Mouse (Mus musculus) ES-E14 (cell line): ENCODE measurements around the gene 9030025P20Rik. TPM values are rescaled to one million over a fixed set of nuclear protein-coding genes. Genes with fewer than 3 reads are reported as not detected.
"Not testable (repeated sequence)": the region's sequence is repeated elsewhere in the genome, so short reads cannot be mapped to it uniquely, and the experiment has no call there.

ENCODE experiments used
- DNase-seq: peaks from one replicate; pipeline ENCODE4 v3.0.0-alpha.2; 2013; ENCODE audit warnings: low read depth, low spot score
- H3K27ac ChIP-seq: 2 replicates; pipeline ENCODE4 v1.5.1; 2012; ENCODE audit warnings: low read depth, mild to moderate bottlenecking, low read length, moderate library complexity, mixed read lengths; ENCODE audit not compliant: poor library complexity, insufficient read depth, severe bottlenecking
- H3K36me3 ChIP-seq: 2 replicates; pipeline ENCODE4 v1.6.1; 2012; ENCODE audit warnings: mild to moderate bottlenecking, low read length, moderate library complexity, mixed read lengths; ENCODE audit not compliant: control insufficient read depth, poor library complexity, insufficient read depth, severe bottlenecking
- H3K4me1 ChIP-seq, 2 experiments: fragments of 150-350 bp in 1 of 2; sonication (generic) in 1 of 2; 2 replicates each; pipeline ENCODE4 v1.6.1; 2012; ENCODE audit warnings: low read length in 2 of 2, mild to moderate bottlenecking in 1 of 2, mixed read lengths in 1 of 2; ENCODE audit not compliant: control insufficient read depth in 2 of 2, insufficient read depth in 2 of 2, poor library complexity in 1 of 2
- H3K4me3 ChIP-seq, 2 experiments: fragments of 150-350 bp in 1 of 2; sonication (generic) in 1 of 2; 2 replicates each; pipeline ENCODE4 v1.5.1; 2012; ENCODE audit warnings: low read length in 2 of 2, low read depth in 1 of 2, mild to moderate bottlenecking in 1 of 2, mixed read lengths in 1 of 2; ENCODE audit not compliant: insufficient read depth in 1 of 2, poor library complexity in 1 of 2, severe bottlenecking in 1 of 2
- H3K9ac ChIP-seq: 2 replicates; pipeline ENCODE4 v1.6.1; 2012; ENCODE audit warnings: low read depth, mild to moderate bottlenecking, low read length, mixed read lengths; ENCODE audit not compliant: poor library complexity, insufficient read depth, severe bottlenecking
- H3K9me3 ChIP-seq: fragments of 150-350 bp; sonication (generic); 2 replicates; pipeline ENCODE4 v1.6.1; 2012; ENCODE audit warnings: low read depth, mild to moderate bottlenecking, low read length; ENCODE audit not compliant: control insufficient read depth, insufficient read depth
- in situ Hi-C, 2 experiments: fragments of 600-800 bp; cut with MboI; formaldehyde crosslinking; loops; one replicate each; pipeline ENCODE4 v1.15.1; 2025; ENCODE audit warnings: low sequenced_read_pairs in 2 of 2, inconsistent platforms in 1 of 2; ENCODE audit not compliant: unreplicated experiment in 2 of 2
- total RNA-seq: library from RNA; depleted of rRNA; stranded (reverse); fragments of 300-350 nt; gene quantifications from 2 replicates; pipeline ENCODE4 v1.2.3, GENCODE M21; 2012; rRNA removed

9030025P20Rik gene
- total RNA-seq, 1 experiment: 41.3 TPM

DNA sequence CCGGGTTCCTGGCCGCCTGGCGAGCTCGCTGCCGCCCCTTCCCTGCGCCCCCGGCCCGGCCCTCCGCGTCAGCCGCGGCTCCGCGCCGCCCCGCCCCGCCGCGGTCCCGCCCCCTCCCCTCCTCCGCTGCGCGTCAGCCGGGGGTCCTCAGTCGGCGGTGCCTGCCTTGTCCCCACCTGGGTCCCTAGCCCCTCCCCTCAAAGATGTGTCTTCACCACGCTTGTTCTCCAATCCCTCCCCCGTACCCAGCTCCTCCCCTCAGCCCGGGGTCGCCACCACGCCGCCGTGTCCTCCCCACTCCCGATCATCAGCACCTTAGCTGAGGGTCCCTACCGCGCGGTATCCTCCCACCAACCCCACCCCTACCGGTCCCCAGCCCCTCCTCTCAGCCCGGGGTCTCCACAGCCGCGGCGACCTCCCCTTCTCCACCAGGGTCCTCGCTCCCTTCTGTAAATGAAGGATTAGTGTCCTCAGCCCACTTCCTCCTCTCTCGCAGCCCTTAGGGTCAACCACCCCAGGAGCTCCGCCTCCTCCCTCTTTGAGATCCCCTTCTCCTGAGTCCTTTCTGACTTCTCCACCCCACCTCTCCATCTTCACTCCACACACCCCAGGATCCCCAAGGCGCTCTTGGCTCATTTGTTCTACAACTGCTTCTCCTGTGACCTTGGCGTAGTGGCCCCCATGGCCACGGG is 46.4 kb downstream of the 9030025P20Rik start:
- H3K36me3 ChIP-seq, in situ Hi-C loops, H3K9ac ChIP-seq, H3K9me3 ChIP-seq, H3K4me1 ChIP-seq, H3K4me3 ChIP-seq, H3K27ac ChIP-seq, DNase-seq: not testable (repeated sequence)

DNA sequence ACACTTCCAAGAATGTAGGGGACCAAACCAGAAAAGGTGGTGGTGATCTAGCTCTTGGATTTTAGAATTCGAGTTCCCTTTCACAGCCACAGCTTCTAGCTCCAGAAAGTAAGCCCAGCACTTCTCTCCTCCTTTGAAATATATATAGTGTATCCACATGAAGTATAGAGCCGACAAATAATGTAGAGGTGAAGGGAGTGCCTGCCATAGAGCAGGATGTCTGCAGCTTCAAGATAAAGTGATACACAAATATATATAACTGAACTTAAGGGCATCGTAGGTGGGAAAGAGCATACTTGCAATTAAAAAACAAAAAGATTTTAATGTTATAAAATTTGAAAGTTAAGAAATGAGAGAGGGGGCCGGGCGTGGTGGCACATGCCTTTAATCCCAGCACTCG is 47.2 kb downstream of the 9030025P20Rik start:
- in situ Hi-C loops, H3K4me3 ChIP-seq, H3K4me1 ChIP-seq, H3K9me3 ChIP-seq, DNase-seq, H3K9ac ChIP-seq, H3K36me3 ChIP-seq, H3K27ac ChIP-seq: not testable (repeated sequence)

DNA sequence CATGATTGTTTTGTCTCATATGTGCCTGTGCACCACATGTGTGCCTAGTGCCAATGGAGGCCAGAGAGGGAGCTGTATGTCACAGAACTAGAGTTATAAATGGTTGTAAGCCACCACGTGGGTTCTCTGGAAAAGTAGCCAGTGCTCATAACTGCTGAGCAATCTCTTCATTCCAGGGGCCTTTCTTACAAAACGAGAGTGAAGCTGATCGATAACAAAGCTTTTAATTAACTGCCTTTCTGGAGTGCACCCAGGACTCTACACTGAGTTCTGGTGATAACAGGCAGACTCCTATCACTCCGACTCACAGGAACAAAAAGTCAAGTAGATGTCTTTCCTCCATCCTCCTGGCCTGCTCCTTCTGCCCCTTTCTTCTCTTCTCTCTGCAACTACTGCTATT is 53.1 kb downstream of the 9030025P20Rik start:
- in situ Hi-C loops, H3K27ac ChIP-seq, H3K4me1 ChIP-seq, H3K9ac ChIP-seq, H3K9me3 ChIP-seq, H3K36me3 ChIP-seq, H3K4me3 ChIP-seq, DNase-seq: not testable (repeated sequence)

DNA sequence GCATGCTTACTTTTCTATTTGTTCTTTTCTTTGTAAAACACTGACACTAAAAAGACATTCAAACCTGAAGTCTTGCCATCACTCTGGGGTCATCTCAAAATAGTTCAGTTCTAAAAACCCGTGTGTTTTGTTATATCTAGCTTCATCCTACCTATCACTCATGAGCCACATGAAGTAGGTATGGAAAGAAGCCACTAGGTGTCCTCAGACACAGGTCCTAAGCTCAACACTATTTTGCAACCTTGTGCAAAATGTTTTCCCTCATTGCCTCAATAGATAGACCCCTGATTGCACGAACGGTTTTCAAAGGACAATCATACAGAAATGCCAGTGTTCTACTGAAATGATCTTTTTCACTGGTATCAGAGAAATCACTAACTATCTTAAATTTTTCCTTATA is 62.2 kb downstream of the 9030025P20Rik start:
- DNase-seq, in situ Hi-C loops, H3K9ac ChIP-seq, H3K4me3 ChIP-seq, H3K27ac ChIP-seq, H3K9me3 ChIP-seq, H3K36me3 ChIP-seq, H3K4me1 ChIP-seq: not testable (repeated sequence)

Other genes starting within 250 kb of the 9030025P20Rik start
- gene Wdr27, start 35.3 kb upstream of the 9030025P20Rik start, total RNA-seq: 1.9 and 2.0 TPM in 2 replicates
- 29.7 and 34.7 TPM in 2 replicates for gene 1600012H06Rik, start 35.3 kb upstream of the 9030025P20Rik start, total RNA-seq
- gene Phf10, start 17.2 kb upstream of the 9030025P20Rik start, total RNA-seq: 56.4 and 65.6 TPM in 2 replicates
- 0.45 and 0.95 TPM in 2 replicates for gene Gm3417, start 322 bp downstream of the 9030025P20Rik start, total RNA-seq
- 10.3 and 12.0 TPM in 2 replicates for gene Gm3435, start 31.7 kb downstream of the 9030025P20Rik start, total RNA-seq
- gene Ermard, start 62.7 kb downstream of the 9030025P20Rik start, total RNA-seq: 107 and 114 TPM in 2 replicates
- 2.6 and 5.4 TPM in 2 replicates for gene Tcte3, start 63.0 kb downstream of the 9030025P20Rik start, total RNA-seq
- 17.7 and 18.0 TPM in 2 replicates for gene Gm3448, start 63.1 kb downstream of the 9030025P20Rik start, total RNA-seq